Mouse (Mus musculus): ENCODE data around the gene Eif1.

GRCm38 (mm10) chr11:100284988-100285387 lies 34.7 kb upstream of the Eif1 start:
- TF ChIP-seq CTCF (IDR thresholded peaks at IDR 0.05; ENCODE audit: extremely low read depth, insufficient read depth, low read length) = no peak
- no peak for TF ChIP-seq POLR2A (IDR thresholded peaks at IDR 0.05; ENCODE audit: extremely low read depth, insufficient read depth, low read length)
